Mouse (Mus musculus) olfactory bulb, adult 2 months (tissue): ENCODE results near the gene Trex2.

Source experiments
- CTCF ChIP-seq: fragments of 200-500 bp; IDR thresholded peaks from 2 replicates; pipeline ENCODE4 v1.5.1; 2012; ENCODE audit warnings: low read depth, mild to moderate bottlenecking, low read length, moderate library complexity; ENCODE audit not compliant: insufficient read depth
- POLR2A ChIP-seq: fragments of 200-500 bp; IDR thresholded peaks from 2 replicates; pipeline ENCODE4 v1.6.1; 2012; ENCODE audit warnings: mild to moderate bottlenecking, low read depth, low read length, moderate library complexity; ENCODE audit not compliant: insufficient read depth

GRCm38 (mm10) chrX:73476621-73477020 lies 41.5 kb upstream of the Trex2 start:
- no peak for TF ChIP-seq CTCF
- TF ChIP-seq POLR2A = no peak
